Mouse (Mus musculus) adrenal gland, postnatal 36 days (tissue): ENCODE data around the gene Cnot2. TPM values are rescaled to one million over a fixed set of nuclear protein-coding genes. Genes with fewer than 3 reads are reported as not detected.
"Not testable (repeated sequence)": the region's sequence is repeated elsewhere in the genome, so short reads cannot be mapped to it uniquely, and the experiment has no call there.

ENCODE experiments used
- DNase-seq, 2 experiments: peaks; one replicate each; pipeline ENCODE4 v3.0.0; 2021; ENCODE audit warnings: mixed read lengths in 1 of 2
- long read RNA-seq, 2 experiments: library from polyadenylated mRNA; stranded (forward); transcript quantifications; one replicate each; pipeline ENCODE4 v2.0.0; 2021; ENCODE audit warnings: borderline sequencing depth in 2 of 2
- total RNA-seq, 2 experiments: library from RNA; stranded (reverse); gene quantifications; 2 replicates each; pipeline ENCODE4 v1.2.3; 2021

The Cnot2 gene
- 10 to 100 TPM; 75.6 to 77.0 TPM for total RNA-seq
- long read RNA-seq, experiment 1, transcript Cnot2-203 (16 exons, 2,800 nt): major isoform, 29 of 85 reads
- long read RNA-seq, experiment 1, transcript Cnot2-213 (16 exons, 2,120 nt): minor isoform, 7 of 85 reads
- long read RNA-seq, experiment 1, partial matches to known transcripts: 10 of 85 reads
- long read RNA-seq, experiment 1, other reads (novel, unspliced or antisense): 34 of 85 reads
- long read RNA-seq, experiment 2, transcript Cnot2-203 (16 exons, 2,800 nt): major isoform, 6 of 22 reads
- long read RNA-seq, experiment 2, partial matches to known transcripts: 2 of 22 reads
- long read RNA-seq, experiment 2, other reads (novel, unspliced or antisense): 8 of 22 reads

GRCm38 (mm10) chr10:116581369-116581718, at the start of gene Cnot2:
Gene Cnot2 (minus strand): TSS chr10:116581511.
- peak; percentile 95 to 97 for DNase-seq

- no peak for DNase-seq
These were observed 47.6 kb upstream of the Cnot2 start for GRCm38 (mm10) chr10:116628926-116629325.

- DNase-seq: no peak
These were observed 44.7 kb upstream of the Cnot2 start for GRCm38 (mm10) chr10:116626009-116626408.

GRCm38 (mm10) chr10:116613250-116613649, 31.9 kb upstream of the Cnot2 start:
- DNase-seq: not testable (repeated sequence)

- DNase-seq: no peak
These were observed 23.5 kb upstream of the Cnot2 start for GRCm38 (mm10) chr10:116604905-116605162.

- peak; percentile 14 to 15 for DNase-seq
These were observed 23.0 kb upstream of the Cnot2 start for GRCm38 (mm10) chr10:116604081-116604904.

GRCm38 (mm10) chr10:116599056-116599850, 17.9 kb upstream of the Cnot2 start:
- no peak for DNase-seq

GRCm38 (mm10) chr10:116582738-116583137, 1.4 kb upstream of the Cnot2 start:
- peak; percentile 10 to 57 for DNase-seq

- DNase-seq: peak; percentile 73 to 87
These were observed 589 bp upstream of the Cnot2 start for GRCm38 (mm10) chr10:116581719-116582481.

GRCm38 (mm10) chr10:116580591-116581358, 536 bp downstream of the Cnot2 start:
- peak; percentile 53 to 69 for DNase-seq

- no peak for DNase-seq
These were observed 1.8 kb downstream of the Cnot2 start for GRCm38 (mm10) chr10:116579478-116579877.

GRCm38 (mm10) chr10:116578375-116578774, 2.9 kb downstream of the Cnot2 start:
- DNase-seq: no peak

- DNase-seq: no peak
These were observed 4.1 kb downstream of the Cnot2 start for GRCm38 (mm10) chr10:116577181-116577580.

GRCm38 (mm10) chr10:116576071-116576470, 5.2 kb downstream of the Cnot2 start:
- DNase-seq: not testable (repeated sequence)

GRCm38 (mm10) chr10:116570526-116570925, 10.8 kb downstream of the Cnot2 start:
- no peak for DNase-seq

- no peak for DNase-seq
These were observed 12.8 kb downstream of the Cnot2 start for GRCm38 (mm10) chr10:116568539-116568938.

GRCm38 (mm10) chr10:116567491-116568405, 13.6 kb downstream of the Cnot2 start:
- DNase-seq: peak; percentile 15 to 58

- not testable (repeated sequence) for DNase-seq
These were observed 14.8 kb downstream of the Cnot2 start for GRCm38 (mm10) chr10:116566492-116566891.

GRCm38 (mm10) chr10:116564828-116565602, 16.3 kb downstream of the Cnot2 start:
- DNase-seq: no peak
